Mouse (Mus musculus) G1E (cell line): Measurements from ENCODE around the gene Zfp750. TPM values are rescaled to one million over a fixed set of nuclear protein-coding genes. Genes with fewer than 3 reads are reported as not detected.

Source experiments
- ATAC-seq: 2 replicates; pipeline ENCODE4 v1.8.0; 2016; ENCODE audit warnings: mild to moderate bottlenecking; ENCODE audit not compliant: insufficient number of reproducible peaks, poor library complexity, low FRiP score, severe bottlenecking; ENCODE audit errors: extremely low read depth
- DNase-seq: peaks from one replicate; pipeline ENCODE4 v3.0.0; 2012; ENCODE audit warnings: low spot score
- H3K27me3 ChIP-seq: 2 replicates; pipeline ENCODE4 v1.6.1; 2012; ENCODE audit warnings: mild to moderate bottlenecking, low read length, inconsistent platforms; ENCODE audit not compliant: insufficient read depth
- H3K36me3 ChIP-seq: replicated peaks from 2 replicates; pipeline ENCODE3; 2012; ENCODE audit warnings: mild to moderate bottlenecking, inconsistent platforms
- H3K4me1 ChIP-seq: 2 replicates; pipeline ENCODE4 v1.6.1; 2012; ENCODE audit warnings: low read depth, low read length, inconsistent platforms, mixed read lengths; ENCODE audit not compliant: insufficient read depth
- H3K4me3 ChIP-seq: 2 replicates; pipeline ENCODE4 v1.5.1; 2012; ENCODE audit warnings: low read depth, mild to moderate bottlenecking, inconsistent platforms, low read length, moderate library complexity, mixed read lengths
- H3K9me3 ChIP-seq: replicated peaks from 2 replicates; pipeline ENCODE4 v1.6.1; 2012; ENCODE audit warnings: inconsistent platforms
- CTCF ChIP-seq: IDR thresholded peaks from 2 replicates; pipeline ENCODE4 v1.5.1; 2012; ENCODE audit warnings: low read depth, low read length, inconsistent platforms, mixed read lengths
- GATA1 ChIP-seq: IDR thresholded peaks from 2 replicates; pipeline ENCODE4 v1.6.1; 2012; ENCODE audit warnings: borderline replicate concordance, low read length, inconsistent platforms, mixed read lengths
- GATA2 ChIP-seq: IDR thresholded peaks from 2 replicates; pipeline ENCODE4 v1.6.1; 2012; ENCODE audit warnings: low read depth, low read length, inconsistent platforms, borderline replicate concordance
- POLR2AphosphoS5 ChIP-seq: IDR thresholded peaks from 2 replicates; pipeline ENCODE4 v1.6.1; 2012; ENCODE audit warnings: low read depth, low read length, inconsistent platforms; ENCODE audit not compliant: insufficient replicate concordance
- TAL1 ChIP-seq: conservative IDR thresholded peaks from 2 replicates; pipeline ENCODE4 v1.6.1; 2012; ENCODE audit warnings: low read depth, low read length, inconsistent platforms, mixed read lengths
- polyA plus RNA-seq: library from polyadenylated mRNA; stranded (reverse); fragments of >175 nt; gene quantifications from 2 replicates; pipeline ENCODE4 v1.2.3, GENCODE M21; 2012
- total RNA-seq, 2 experiments: library from RNA; stranded (forward) in 1 of 2; stranded (reverse) in 1 of 2; fragments of 200-1000 nt in 1 of 2; fragments of >200 nt in 1 of 2; fragmentation: Nextera tagmentation in 1 of 2; gene quantifications; 2 replicates each; pipeline ENCODE4 v1.2.3; 2014 to 2017

Gene Zfp750
- total and polyA plus RNA-seq, 3 experiments = 0.03 to 0.05 TPM; not detected in 1

- Histone ChIP-seq H3K9me3 (no peaks in the 10 kb centered on the region), H3K36me3 (peaks cover 55% of the 10 kb centered on the region), H3K4me3 (peak overlapping the region; percentile 43; the same call in 1 of the 2 replicates), H3K27me3 (no peaks in the 10 kb centered on the region), H3K4me1 (peaks cover 67% of the 10 kb centered on the region)
- ATAC-seq (no peak), DNase-seq (no peak)
- TF ChIP-seq GATA2 (no peak), TAL1 (no peak), CTCF (no peak), GATA1 (no peak), POLR2AphosphoS5 (no peak)
Observed at GRCm38 (mm10) chr11:121543922-121544321, 24.8 kb upstream of the Zfp750 start.

- peaks cover 62% of the 10 kb centered on the region for H3K4me1 ChIP-seq
- H3K36me3 ChIP-seq = peaks cover 57% of the 10 kb centered on the region
- H3K9me3 ChIP-seq = no peaks in the 10 kb centered on the region
- no peaks in the 10 kb centered on the region for H3K27me3 ChIP-seq
- no peak for DNase-seq
- TF ChIP-seq GATA2 (no peak), GATA1 (no peak), POLR2AphosphoS5 (no peak), CTCF (no peak), TAL1 (no peak)
- ATAC-seq = no peak
- peak overlapping the region; percentile 43; the same call in 1 of the 2 replicates for H3K4me3 ChIP-seq
Observed at GRCm38 (mm10) chr11:121543287-121543856, 24.2 kb upstream of the Zfp750 start.

- TF ChIP-seq GATA1 (no peak), CTCF (no peak), GATA2 (no peak), POLR2AphosphoS5 (no peak)
- peaks cover 53% of the 10 kb centered on the region for H3K4me1 ChIP-seq
- no peak for ATAC-seq
Observed at GRCm38 (mm10) chr11:121542471-121542870, 23.3 kb upstream of the Zfp750 start.

GRCm38 (mm10) chr11:121536528-121536927 lies 17.4 kb upstream of the Zfp750 start:
- Histone ChIP-seq H3K36me3 (peaks cover 66% of the 10 kb centered on the region), H3K4me3 (no peak overlapping the region), H3K4me1 (no peaks in the 10 kb centered on the region), H3K27me3 (no peaks in the 10 kb centered on the region), H3K9me3 (no peaks in the 10 kb centered on the region)
- ATAC-seq (no peak), DNase-seq (no peak)
- TF ChIP-seq CTCF (no peak), POLR2AphosphoS5 (no peak), GATA2 (no peak), GATA1 (no peak), TAL1 (no peak)

More at GRCm38 (mm10) chr11:121542471-121542870, 23.3 kb upstream of the Zfp750 start:
- Histone ChIP-seq H3K36me3 (peaks cover 59% of the 10 kb centered on the region), H3K9me3 (no peaks in the 10 kb centered on the region), H3K4me3 (no peak overlapping the region), H3K27me3 (no peaks in the 10 kb centered on the region)
- no peak for DNase-seq

GRCm38 (mm10) chr11:121529747-121530146 lies 10.6 kb upstream of the Zfp750 start:
- H3K27me3 ChIP-seq = no peaks in the 10 kb centered on the region
- H3K4me1 ChIP-seq = peaks cover 7% of the 10 kb centered on the region
- ATAC-seq = no peak
- peaks cover 60% of the 10 kb centered on the region for H3K36me3 ChIP-seq
- no peak for TF ChIP-seq POLR2AphosphoS5
- no peak overlapping the region for H3K4me3 ChIP-seq
- no peak for DNase-seq
- H3K9me3 ChIP-seq = no peaks in the 10 kb centered on the region

- DNase-seq (no peak), ATAC-seq (no peak)
- Histone ChIP-seq H3K4me3 (no peak overlapping the region), H3K36me3 (peaks cover 55% of the 10 kb centered on the region), H3K27me3 (no peaks in the 10 kb centered on the region), H3K9me3 (no peaks in the 10 kb centered on the region), H3K4me1 (peaks cover 18% of the 10 kb centered on the region)
- TF ChIP-seq GATA1 (no peak), CTCF (no peak), POLR2AphosphoS5 (no peak), TAL1 (no peak), GATA2 (no peak)
Observed at GRCm38 (mm10) chr11:121524191-121524590, 5.1 kb upstream of the Zfp750 start.
